Mouse (Mus musculus): ENCODE data around the gene Rfc2. TPM values are rescaled to one million over a fixed set of nuclear protein-coding genes. Genes with fewer than 3 reads are reported as not detected.
A peak's percentile ranks its signal among the peaks of the same experiment; 100 is the strongest.

Gene Rfc2
- polyA plus RNA-seq, 1 experiment from 2014 or later: 155 TPM

GRCm38 (mm10) chr5:134589900-134590299 is 8.7 kb downstream of the Rfc2 start:
- Histone ChIP-seq H3K9ac (ENCODE audit: low read depth, low read length) (no peak overlapping the region), H3K27me3 (ENCODE audit: insufficient read depth, low read length) (no peaks in the 10 kb centered on the region), H3K36me3 (ENCODE audit: insufficient read depth, low read length) (peaks cover 38% of the 10 kb centered on the region), H3K9me3 (replicated peaks; ENCODE audit: low read length) (no peaks in the 10 kb centered on the region), H3K4me1 (replicated peaks; ENCODE audit: insufficient read depth, low read length) (no peaks in the 10 kb centered on the region), H3K27ac (no peak overlapping the region), H3K4me2 (ENCODE audit: low read length) (no peak overlapping the region), H3K4me3 (replicated peaks; ENCODE audit: low read depth, low read length) (no peak overlapping the region)
- no peak for DNase-seq (ENCODE audit: low spot score)
- TF ChIP-seq CTCF (IDR thresholded peaks at IDR 0.05; ENCODE audit: low read depth): no peak
- 81% methylated on average over 3 of the region's 3 CpGs for WGBS
- ATAC-seq (replicated peaks; ENCODE audit: low FRiP score, low read depth): no peak

- 96% methylated on average over 11 of the region's 11 CpGs for WGBS
- Histone ChIP-seq H3K9ac (ENCODE audit: low read depth, low read length) (no peak overlapping the region), H3K27ac (no peak overlapping the region), H3K27me3 (ENCODE audit: insufficient read depth, low read length) (no peaks in the 10 kb centered on the region), H3K4me3 (replicated peaks; ENCODE audit: low read depth, low read length) (no peak overlapping the region), H3K4me1 (replicated peaks; ENCODE audit: insufficient read depth, low read length) (no peaks in the 10 kb centered on the region), H3K4me2 (ENCODE audit: low read length) (no peak overlapping the region), H3K36me3 (ENCODE audit: insufficient read depth, low read length) (peaks cover 46% of the 10 kb centered on the region), H3K9me3 (replicated peaks; ENCODE audit: low read length) (no peaks in the 10 kb centered on the region)
- DNase-seq (ENCODE audit: low spot score): no peak
- TF ChIP-seq CTCF (IDR thresholded peaks at IDR 0.05; ENCODE audit: low read depth): no peak
- no peak for ATAC-seq (replicated peaks; ENCODE audit: low FRiP score, low read depth)
These were observed 10.9 kb downstream of the Rfc2 start for GRCm38 (mm10) chr5:134592026-134592581.

DNA sequence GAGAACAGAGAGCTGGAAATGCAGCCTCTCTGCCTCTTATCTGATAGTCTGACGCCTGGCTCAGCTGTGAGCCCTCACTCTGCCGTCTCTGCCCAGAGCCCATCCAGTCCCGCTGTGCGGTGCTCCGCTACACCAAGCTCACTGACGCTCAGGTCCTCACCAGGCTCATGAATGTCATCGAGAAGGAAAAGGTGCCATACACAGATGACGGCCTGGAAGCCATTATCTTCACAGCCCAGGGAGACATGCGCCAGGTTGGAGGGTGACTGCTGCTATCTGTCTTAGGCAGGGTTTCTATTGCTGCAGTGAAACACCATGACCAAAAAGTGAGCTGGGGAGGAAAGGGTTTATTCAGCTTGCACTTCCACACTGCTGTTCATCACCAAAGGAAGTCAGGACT is 11.9 kb downstream of the Rfc2 start:
- Histone ChIP-seq H3K9ac (ENCODE audit: low read depth, low read length) (no peak overlapping the region), H3K36me3 (ENCODE audit: insufficient read depth, low read length) (peaks cover 54% of the 10 kb centered on the region), H3K4me2 (ENCODE audit: low read length) (no peak overlapping the region), H3K27ac (no peak overlapping the region), H3K4me1 (replicated peaks; ENCODE audit: insufficient read depth, low read length) (no peaks in the 10 kb centered on the region), H3K27me3 (ENCODE audit: insufficient read depth, low read length) (no peaks in the 10 kb centered on the region), H3K4me3 (replicated peaks; ENCODE audit: low read depth, low read length) (no peak overlapping the region), H3K9me3 (replicated peaks; ENCODE audit: low read length) (no peaks in the 10 kb centered on the region)
- ATAC-seq (replicated peaks; ENCODE audit: low FRiP score, low read depth): no peak
- no peak for TF ChIP-seq CTCF (IDR thresholded peaks at IDR 0.05; ENCODE audit: low read depth)
- no peak for DNase-seq (ENCODE audit: low spot score)
- WGBS: 90% methylated on average over 9 of the region's 9 CpGs

DNA sequence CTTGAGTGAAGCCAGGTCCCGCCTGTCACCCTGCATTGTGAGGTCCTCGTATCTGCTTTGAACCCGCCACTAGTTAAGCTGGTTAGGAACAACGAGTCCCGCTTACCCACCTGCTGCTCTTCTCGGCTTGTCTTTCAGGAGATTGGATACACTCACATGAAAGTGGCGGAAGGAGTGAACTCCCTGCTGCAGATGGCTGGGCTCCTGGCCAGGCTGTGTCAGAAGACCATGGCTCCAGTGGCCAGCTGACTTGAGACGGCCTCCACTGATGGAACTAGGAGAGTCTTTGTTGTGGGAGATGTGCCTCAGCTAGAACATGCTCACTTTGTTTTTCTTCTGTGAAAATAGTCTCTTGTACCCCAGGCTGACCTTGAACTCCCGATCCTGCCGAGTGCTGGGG is 16.5 kb downstream of the Rfc2 start:
- H3K9me3 ChIP-seq (replicated peaks; ENCODE audit: low read length): no peaks in the 10 kb centered on the region
- H3K9ac ChIP-seq (ENCODE audit: low read depth, low read length): no peak overlapping the region
- H3K36me3 ChIP-seq (ENCODE audit: insufficient read depth, low read length): peaks cover 45% of the 10 kb centered on the region
- WGBS: 81% methylated on average over 10 of the region's 10 CpGs
- H3K4me2 ChIP-seq (ENCODE audit: low read length): no peak overlapping the region
- no peak for TF ChIP-seq CTCF (IDR thresholded peaks at IDR 0.05; ENCODE audit: low read depth)
- H3K4me1 ChIP-seq (replicated peaks; ENCODE audit: insufficient read depth, low read length): no peaks in the 10 kb centered on the region
- no peak overlapping the region for H3K27ac ChIP-seq
- H3K4me3 ChIP-seq (replicated peaks; ENCODE audit: low read depth, low read length): no peak overlapping the region
- DNase-seq (ENCODE audit: low spot score) (no peak), ATAC-seq (replicated peaks; ENCODE audit: low FRiP score, low read depth) (no peak)
- no peaks in the 10 kb centered on the region for H3K27me3 ChIP-seq (ENCODE audit: insufficient read depth, low read length)

GRCm38 (mm10) chr5:134604376-134604775 is 23.2 kb downstream of the Rfc2 start:
- no peaks in the 10 kb centered on the region for H3K36me3 ChIP-seq (ENCODE audit: insufficient read depth, low read length)
- no peak overlapping the region for H3K27ac ChIP-seq
- no peak for DNase-seq (ENCODE audit: low spot score)
- H3K9ac ChIP-seq (ENCODE audit: low read depth, low read length): no peak overlapping the region
- 84% methylated on average over 11 of the region's 11 CpGs for WGBS
- no peak overlapping the region for H3K4me3 ChIP-seq (replicated peaks; ENCODE audit: low read depth, low read length)
- ATAC-seq (replicated peaks; ENCODE audit: low FRiP score, low read depth): no peak
- no peaks in the 10 kb centered on the region for H3K27me3 ChIP-seq (ENCODE audit: insufficient read depth, low read length)
- TF ChIP-seq CTCF (IDR thresholded peaks at IDR 0.05; ENCODE audit: low read depth): no peak
- H3K4me2 ChIP-seq (ENCODE audit: low read length): no peak overlapping the region
- no peaks in the 10 kb centered on the region for H3K9me3 ChIP-seq (replicated peaks; ENCODE audit: low read length)
- H3K4me1 ChIP-seq (replicated peaks; ENCODE audit: insufficient read depth, low read length): no peaks in the 10 kb centered on the region

- H3K27ac ChIP-seq: no peak overlapping the region
- ATAC-seq (replicated peaks; ENCODE audit: low FRiP score, low read depth): no peak
- H3K27me3 ChIP-seq (ENCODE audit: insufficient read depth, low read length): no peaks in the 10 kb centered on the region
- no peak overlapping the region for H3K9ac ChIP-seq (ENCODE audit: low read depth, low read length)
- no peaks in the 10 kb centered on the region for H3K36me3 ChIP-seq (ENCODE audit: insufficient read depth, low read length)
- peak; percentile 30; the same call in 1 of the 2 replicates for TF ChIP-seq CTCF (IDR thresholded peaks at IDR 0.05; ENCODE audit: low read depth)
- H3K4me3 ChIP-seq (replicated peaks; ENCODE audit: low read depth, low read length): no peak overlapping the region
- DNase-seq (ENCODE audit: low spot score): no peak
- H3K4me2 ChIP-seq (ENCODE audit: low read length): no peak overlapping the region
- no peaks in the 10 kb centered on the region for H3K9me3 ChIP-seq (replicated peaks; ENCODE audit: low read length)
- H3K4me1 ChIP-seq (replicated peaks; ENCODE audit: insufficient read depth, low read length): no peaks in the 10 kb centered on the region
These were observed 25.1 kb downstream of the Rfc2 start for GRCm38 (mm10) chr5:134606314-134606713.

GRCm38 (mm10) chr5:134607121-134607520 is 26.0 kb downstream of the Rfc2 start:
- no peak overlapping the region for H3K9ac ChIP-seq (ENCODE audit: low read depth, low read length)
- no peak overlapping the region for H3K4me3 ChIP-seq (replicated peaks; ENCODE audit: low read depth, low read length)
- H3K27me3 ChIP-seq (ENCODE audit: insufficient read depth, low read length): no peaks in the 10 kb centered on the region
- no peak for TF ChIP-seq CTCF (IDR thresholded peaks at IDR 0.05; ENCODE audit: low read depth)
- H3K27ac ChIP-seq: no peak overlapping the region
- no peaks in the 10 kb centered on the region for H3K36me3 ChIP-seq (ENCODE audit: insufficient read depth, low read length)
- H3K9me3 ChIP-seq (replicated peaks; ENCODE audit: low read length): no peaks in the 10 kb centered on the region
- 65% methylated on average over 5 of the region's 5 CpGs for WGBS
- H3K4me1 ChIP-seq (replicated peaks; ENCODE audit: insufficient read depth, low read length): no peaks in the 10 kb centered on the region
- no peak overlapping the region for H3K4me2 ChIP-seq (ENCODE audit: low read length)
- ATAC-seq (replicated peaks; ENCODE audit: low FRiP score, low read depth) (no peak), DNase-seq (ENCODE audit: low spot score) (no peak)

Data from kidney, postnatal 0 days (tissue).